ENCODE assay signal across 8 mouse cellular contexts in the genomic region with DNA sequence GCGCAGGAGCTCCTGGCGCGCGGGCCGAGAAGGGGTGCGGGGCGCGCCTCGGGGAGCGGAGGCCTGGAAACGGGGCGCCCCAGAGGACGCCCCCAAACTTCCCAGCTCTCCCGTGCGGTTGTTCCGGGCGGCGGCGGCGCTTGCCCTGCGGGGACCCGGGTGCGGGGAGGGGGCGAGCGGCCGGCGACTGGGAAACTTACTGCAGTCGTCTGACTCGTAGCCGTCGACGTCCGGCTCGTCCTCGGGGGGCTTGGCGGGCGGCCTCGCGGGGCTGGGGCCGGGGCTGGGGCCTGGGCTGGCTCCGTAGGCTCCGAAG. TPM values are rescaled to one million over a fixed set of nuclear protein-coding genes. Genes with fewer than 3 reads are reported as not detected.
A peak's percentile ranks its signal among the peaks of the same experiment; 100 is the strongest.
DNase-seq lines count a peak whose midpoint lies in the region; ATAC-seq and TF ChIP-seq lines count a peak whose summit lies in the region.

No protein-coding gene starts in this region.

- ATAC-seq in hindbrain, postnatal 0 days = 0 out of 2 replicates have a peak, but pooled peaks have one; percentile 6
- no peak for ATAC-seq in neural tube, embryonic 12.5 days (ENCODE audit: low FRiP score, low read depth)
- ATAC-seq in megakaryocyte, adult 5-6 weeks (ENCODE audit: poor library complexity, severe bottlenecking) = no peak

- no peak for DNase-seq in layer of hippocampus, adult 2 months (ENCODE audit: low spot score in 2 of 2)
- DNase-seq in layer of hippocampus, adult 9-11 months = no peak
- DNase-seq in forebrain, embryonic 10.5 days (ENCODE audit: extremely low spot score, low spot score) = no peak
- DNase-seq in hindbrain, postnatal 0 days (ENCODE audit: low spot score) = no peak
- DNase-seq in layer of hippocampus, adult 18-20 months (ENCODE audit: low spot score in 2 of 2) = no peak
- no peak for DNase-seq in right cerebral cortex, adult 18-20 months

- no peak for TF ChIP-seq CTCF in layer of hippocampus, adult 2 months (conservative IDR thresholded peaks at IDR 0.05)
- no peak for TF ChIP-seq CTCF in hindbrain, postnatal 0 days (IDR thresholded peaks at IDR 0.05; ENCODE audit: low read depth)

- H3K9me3 ChIP-seq in forebrain, embryonic 10.5 days = no peaks in the 10 kb centered on the region
- H3K9me3 ChIP-seq in hindbrain, postnatal 0 days (ENCODE audit: low read length) = no peaks in the 10 kb centered on the region
- no peaks in the 10 kb centered on the region for H3K9me3 ChIP-seq in neural tube, embryonic 12.5 days

- peak overlapping the region; percentile 56 for H3K9ac ChIP-seq in hindbrain, postnatal 0 days (replicated peaks; ENCODE audit: low read length)
- peak overlapping the region; percentile 48 for H3K9ac ChIP-seq in neural tube, embryonic 12.5 days

- no peaks in the 10 kb centered on the region for H3K36me3 ChIP-seq in forebrain, embryonic 10.5 days (replicated peaks)
- H3K36me3 ChIP-seq in hindbrain, postnatal 0 days (ENCODE audit: insufficient read depth, low read length) = no peaks in the 10 kb centered on the region
- no peaks in the 10 kb centered on the region for H3K36me3 ChIP-seq in neural tube, embryonic 12.5 days

- H3K27ac ChIP-seq in layer of hippocampus, adult 2 months = peak overlapping the region; percentile 87
- peak overlapping the region; percentile 65; the same call in 1 of the 2 replicates for H3K27ac ChIP-seq in forebrain, embryonic 10.5 days
- H3K27ac ChIP-seq in hindbrain, postnatal 0 days = no peak overlapping the region
- H3K27ac ChIP-seq in neural tube, embryonic 12.5 days = no peak overlapping the region

- peaks cover 90% of the 10 kb centered on the region for H3K27me3 ChIP-seq in forebrain, embryonic 10.5 days (ENCODE audit: poor library complexity, severe bottlenecking)
- peaks cover 6% of the 10 kb centered on the region for H3K27me3 ChIP-seq in hindbrain, postnatal 0 days (ENCODE audit: insufficient read depth, low read length)
- peaks cover 55% of the 10 kb centered on the region for H3K27me3 ChIP-seq in neural tube, embryonic 12.5 days (replicated peaks)

- H3K4me1 ChIP-seq in forebrain, embryonic 10.5 days = peaks cover 25% of the 10 kb centered on the region
- no peaks in the 10 kb centered on the region for H3K4me1 ChIP-seq in hindbrain, postnatal 0 days (ENCODE audit: insufficient read depth, low read length)
- peaks cover 21% of the 10 kb centered on the region for H3K4me1 ChIP-seq in neural tube, embryonic 12.5 days

- H3K4me3 ChIP-seq in layer of hippocampus, adult 2 months = peak overlapping the region; percentile 59
- peak overlapping the region; percentile 55 for H3K4me3 ChIP-seq in forebrain, embryonic 10.5 days
- peak overlapping the region; percentile 48 for H3K4me3 ChIP-seq in hindbrain, postnatal 0 days (ENCODE audit: low read length)
- peak overlapping the region; percentile 52 for H3K4me3 ChIP-seq in neural tube, embryonic 12.5 days

- 2% methylated on average over 42 of the region's 42 CpGs for WGBS in forebrain, embryonic 10.5 days
- WGBS in hindbrain, postnatal 0 days = 1% methylated on average over 38 of the region's 42 CpGs
- 1% methylated on average over 42 of the region's 42 CpGs for WGBS in neural tube, embryonic 12.5 days

- peak overlapping the region; percentile 61 for H3K4me2 ChIP-seq in hindbrain, postnatal 0 days (ENCODE audit: low read depth, low read length)
- peak overlapping the region; percentile 70 for H3K4me2 ChIP-seq in neural tube, embryonic 12.5 days (replicated peaks)

RNA-seq across cellular contexts. Expression of gene Doc2b, which starts 0.6 kb away (rescaled TPM):
- total RNA-seq in layer of hippocampus, adult 2 months (2021) = 10 to 100 TPM; 92.6 to 93.1 TPM
- 0.10 and 0.17 TPM in 2 replicates for polyA plus RNA-seq in forebrain, embryonic 10.5 days (2016; fragmentation: Nextera tagmentation; extraction: Ambion mirVana)
- 12.7 and 12.8 TPM in 2 replicates for total RNA-seq in hindbrain, postnatal 0 days (2014; rRNA removed)
- polyA plus RNA-seq in hindbrain, postnatal 0 days (2015; fragmentation: Nextera tagmentation; extraction: Ambion mirVana) = 4.0 and 4.3 TPM in 2 replicates
- 0.59 and 0.82 TPM in 2 replicates for polyA plus RNA-seq in neural tube, embryonic 12.5 days (2016; fragmentation: Nextera tagmentation; extraction: Ambion mirVana)
- 100 to 1,000 TPM; 105 to 115 TPM for total RNA-seq in layer of hippocampus, adult 18-20 months (2021)
- not detected in 2 replicates for total RNA-seq in megakaryocyte, adult 5-6 weeks (2015)
- total RNA-seq in megakaryocyte, adult 5-6 weeks (2017) = not detected in 2 replicates

Comparison
In these comparisons a context has a peak if more than half of its experiments do, and no peak if none do; other contexts are left out.
1. H3K27ac ChIP-seq: peak in layer of hippocampus, adult 2 months (single experiment) and forebrain, embryonic 10.5 days (single experiment); none in hindbrain, postnatal 0 days (single experiment) and neural tube, embryonic 12.5 days (single experiment).
2. RNA of gene Doc2b, which starts 0.6 kb away (total RNA-seq): 105 to 115 TPM in layer of hippocampus, adult 18-20 months, 92.6 to 93.1 TPM in layer of hippocampus, adult 2 months and 12.7 to 12.8 TPM in hindbrain, postnatal 0 days; not detected in megakaryocyte, adult 5-6 weeks; every median in the first group is over 10 times any median in the second.
3. Peak in every context shown above with its lines, with median percentiles within 50 percentile points of each other: H3K4me3 ChIP-seq.